Mouse (Mus musculus): ENCODE results near the gene Zmpste24. TPM values are rescaled to one million over a fixed set of nuclear protein-coding genes. Genes with fewer than 3 reads are reported as not detected.

The Zmpste24 gene
- polyA plus RNA-seq, 1 experiment, result 17.6 TPM

GRCm38 (mm10) chr4:121014594-121015267, 83.3 kb downstream of the Zmpste24 start:
- no peak for TF ChIP-seq MAX (IDR thresholded peaks at IDR 0.05; ENCODE audit: low read depth)
- no peak for TF ChIP-seq TCF12 (IDR thresholded peaks at IDR 0.05; ENCODE audit: insufficient read depth, poor library complexity, severe bottlenecking)
- TF ChIP-seq TCF3 (IDR thresholded peaks at IDR 0.05; ENCODE audit: insufficient read length, low read depth), result no peak
- TF ChIP-seq MYOG (IDR thresholded peaks at IDR 0.05; ENCODE audit: control insufficient read depth in 1 of 3, insufficient read depth in 1 of 3, insufficient read length in 2 of 3, low read depth in 2 of 3), result no peak
- TF ChIP-seq REST (IDR thresholded peaks at IDR 0.05; ENCODE audit: insufficient read depth, insufficient read length), result no peak
- TF ChIP-seq USF1 (IDR thresholded peaks at IDR 0.05; ENCODE audit: low read depth), result no peak
- no peak for TF ChIP-seq SRF (IDR thresholded peaks at IDR 0.05; ENCODE audit: control insufficient read depth, insufficient read length, low read depth)
- TF ChIP-seq E2F4 (IDR thresholded peaks at IDR 0.05; ENCODE audit: insufficient read depth), result no peak
- no peak for TF ChIP-seq POLR2AphosphoS2 (IDR thresholded peaks at IDR 0.05; ENCODE audit: insufficient read length, low read depth)
- no peak for TF ChIP-seq POLR2A (IDR thresholded peaks at IDR 0.05; ENCODE audit: insufficient read length, low read depth)
- no peak for TF ChIP-seq MYOD1 (IDR thresholded peaks at IDR 0.05; ENCODE audit: control insufficient read depth in 1 of 3, insufficient read length in 2 of 3, low read depth in 2 of 3)
- no peak for TF ChIP-seq CEBPB (IDR thresholded peaks at IDR 0.05; ENCODE audit: insufficient read depth, poor library complexity, severe bottlenecking)
- peak overlapping the region; percentile 82 for H3K4me3 ChIP-seq

GRCm38 (mm10) chr4:121010770-121011549, 87.1 kb downstream of the Zmpste24 start:
- no peak for TF ChIP-seq MYOD1 (IDR thresholded peaks at IDR 0.05; ENCODE audit: control insufficient read depth in 1 of 3, insufficient read length in 2 of 3, low read depth in 2 of 3)
- no peak for TF ChIP-seq POLR2AphosphoS2 (IDR thresholded peaks at IDR 0.05; ENCODE audit: insufficient read length, low read depth)
- TF ChIP-seq TCF3 (IDR thresholded peaks at IDR 0.05; ENCODE audit: insufficient read length, low read depth), result no peak
- peak; percentile 80 for TF ChIP-seq SRF (IDR thresholded peaks at IDR 0.05; ENCODE audit: control insufficient read depth, insufficient read length, low read depth)
- no peak for TF ChIP-seq MAX (IDR thresholded peaks at IDR 0.05; ENCODE audit: low read depth)
- Histone ChIP-seq H3K79me2 (ENCODE audit: control insufficient read depth, insufficient read depth) (peaks cover 80% of the 10 kb centered on the region), H3K4me3 (no peak overlapping the region), H3K36me3 (ENCODE audit: control insufficient read depth, insufficient read depth) (no peaks in the 10 kb centered on the region), H3ac (ENCODE audit: control insufficient read depth, insufficient read length) (no peak overlapping the region), H3K27me3 (ENCODE audit: control insufficient read depth, insufficient read depth, insufficient read length) (no peaks in the 10 kb centered on the region), H3K4me2 (ENCODE audit: low read depth) (peak overlapping the region; percentile 69)

More at GRCm38 (mm10) chr4:121014594-121015267, 83.3 kb downstream of the Zmpste24 start:
- Histone ChIP-seq H3ac (ENCODE audit: control insufficient read depth, insufficient read length) (no peak overlapping the region), H3K79me2 (ENCODE audit: control insufficient read depth, insufficient read depth) (peaks cover 59% of the 10 kb centered on the region), H3K27me3 (ENCODE audit: control insufficient read depth, insufficient read depth, insufficient read length) (no peaks in the 10 kb centered on the region), H3K36me3 (ENCODE audit: control insufficient read depth, insufficient read depth) (no peaks in the 10 kb centered on the region), H3K4me2 (ENCODE audit: low read depth) (peak overlapping the region; percentile 82)

Other genes with a start within 250 kb of the Zmpste24 start
- 0.02 TPM for gene Rims3, start 243.4 kb downstream of the Zmpste24 start, polyA plus RNA-seq (2012; fragmentation: generic; extraction: Trizol)
- gene Exo5, start 173.2 kb downstream of the Zmpste24 start, polyA plus RNA-seq (2012; fragmentation: generic; extraction: Trizol), result 6.3 TPM
- gene Zfp69, start 146.5 kb downstream of the Zmpste24 start, polyA plus RNA-seq (2012; fragmentation: generic; extraction: Trizol), result 0.61 TPM
- gene Smap2, start 81.0 kb downstream of the Zmpste24 start, polyA plus RNA-seq (2012; fragmentation: generic; extraction: Trizol), result 31.3 TPM
- not detected for gene Col9a2, start 58.9 kb downstream of the Zmpste24 start, polyA plus RNA-seq (2012; fragmentation: generic; extraction: Trizol)
- not detected for gene Tmco2, start 11.0 kb upstream of the Zmpste24 start, polyA plus RNA-seq (2012; fragmentation: generic; extraction: Trizol)
- gene Rlf, start 116.8 kb upstream of the Zmpste24 start, polyA plus RNA-seq (2012; fragmentation: generic; extraction: Trizol), result 5.2 TPM
- not detected for gene Gm12888, start 226.7 kb upstream of the Zmpste24 start, polyA plus RNA-seq (2012; fragmentation: generic; extraction: Trizol)